Mouse (Mus musculus) activated CD4-positive, CD25-positive, alpha-beta regulatory T cell, adult 9 weeks (primary cell): ENCODE measurements around the gene Oxct1. TPM values are rescaled to one million over a fixed set of nuclear protein-coding genes. Genes with fewer than 3 reads are reported as not detected.

Source experiments
- polyA plus RNA-seq: library from polyadenylated mRNA; unstranded; fragments of 100-300 nt; shearing (Covaris generic); gene quantifications from one replicate; pipeline ENCODE4 v1.2.1, GENCODE M21; 2017

Oxct1 gene
- 66.8 TPM for polyA plus RNA-seq

GRCm38 (mm10) chr15:4026231-4026773 lies at the start of gene Oxct1:
Gene Oxct1, plus strand, starts transcription at chr15:4026383.

GRCm38 (mm10) chr15:3979061-3979848 lies 46.9 kb upstream of the Oxct1 start, which contains the start of gene Fbxo4:
Gene Fbxo4, minus strand, starts transcription at chr15:3979573.

DNA sequence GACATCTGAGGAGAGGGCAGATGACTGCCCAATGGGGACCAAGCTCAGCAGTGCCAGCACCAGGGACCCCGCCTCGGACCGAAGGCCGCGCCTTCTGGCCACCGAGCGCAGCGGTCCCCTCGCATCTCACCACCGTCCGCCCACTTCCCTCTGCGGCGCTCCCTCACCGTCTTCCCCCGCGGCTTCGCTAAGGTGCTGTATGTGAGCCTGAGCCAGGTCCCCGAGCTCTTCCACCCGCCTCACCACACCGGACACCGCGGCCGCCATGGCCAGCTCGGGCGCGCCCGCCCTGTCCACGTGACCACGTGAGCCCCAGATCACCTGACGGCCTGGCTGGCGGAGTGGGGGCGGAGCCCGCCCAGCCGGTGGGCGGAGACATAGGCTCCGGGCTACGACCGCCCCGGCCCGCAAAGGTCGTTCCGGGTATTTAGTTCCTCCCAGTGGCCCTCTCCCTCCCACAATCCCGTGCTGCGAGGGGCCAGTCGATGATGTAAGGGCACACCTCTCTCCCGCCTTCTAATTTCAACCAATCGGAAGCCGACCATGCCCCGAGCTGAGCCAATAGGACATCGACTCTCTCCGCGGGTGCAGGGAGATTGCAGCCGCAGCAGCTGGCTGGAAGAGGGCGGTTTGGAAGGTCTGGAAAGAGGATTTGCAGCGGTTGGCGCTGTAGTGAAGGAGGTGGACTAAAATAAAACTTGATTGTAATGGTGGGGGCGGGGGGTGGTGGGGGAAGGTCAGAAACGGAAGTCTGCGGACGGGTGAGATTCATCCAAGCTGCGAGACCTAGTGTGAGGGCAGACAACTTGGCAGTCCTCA lies 30.5 kb upstream of the Oxct1 start, which contains the start of gene AW549877:
Gene AW549877, minus strand, starts transcription at position 297 of the 819 bp plus-strand sequence.

Other genes starting within 250 kb of the Oxct1 start
- gene Fbxo4, start 46.8 kb upstream of the Oxct1 start, polyA plus RNA-seq: 4.4 TPM
- gene AW549877, start 30.6 kb upstream of the Oxct1 start, polyA plus RNA-seq: 52.1 TPM